24 mouse cellular contexts compared by ENCODE assay signal in the genomic region with DNA sequence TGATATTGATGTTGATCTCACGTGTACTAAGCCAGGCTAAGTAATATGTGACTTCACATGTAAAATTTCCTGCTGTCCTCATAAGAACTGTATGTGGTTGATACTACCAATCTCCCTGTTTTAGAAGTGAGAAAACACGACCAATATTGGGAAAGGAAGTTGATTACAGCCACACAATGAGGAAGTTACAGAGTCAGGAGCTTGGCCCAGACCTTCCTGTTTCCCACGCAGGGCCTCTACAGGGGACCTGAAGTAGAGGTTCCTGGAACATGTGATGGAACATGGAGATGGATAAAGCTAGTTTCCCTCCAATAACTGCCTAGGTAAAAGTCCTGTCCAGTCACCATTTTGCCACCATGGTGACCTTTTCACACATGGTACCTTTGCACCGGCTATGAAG.
A peak's percentile ranks its signal among the peaks of the same experiment; 100 is the strongest.
DNase-seq lines count a peak whose midpoint lies in the region; ATAC-seq and TF ChIP-seq lines count a peak whose summit lies in the region.
"Had no signal": no experiment of that assay in that cellular context is flagged by ENCODE, and none has a peak within 500 bp of the region (broad histone marks: within the 10 kb centered on the region; RNA-seq: fewer than 3 reads in every experiment).

No protein-coding gene starts in this region.

- DNase-seq in lung, postnatal 36 days = peak; percentile 34
- no peak for DNase-seq in lung, adult 2 months
- DNase-seq in hindbrain, embryonic 14.5 days (ENCODE audit: low spot score) = no peak
- DNase-seq in embryo, embryonic 9.5 days (ENCODE audit: extremely low spot score) = no peak
- DNase-seq: adrenal gland, postnatal 14 days; cerebellum, adult 2 months; cerebellum, postnatal 36 days; gastrocnemius, adult 2 months; kidney, adult 2 months; kidney, postnatal 14 days; left cerebral cortex, postnatal 4 days; liver, embryonic 13.5 days; thymus, postnatal 36 days had no signal

- 60% methylated on average over 4 of the region's 4 CpGs for WGBS in lung, adult 2 months
- WGBS in bone marrow, adult 2 months = 16% methylated on average over 4 of the region's 4 CpGs
- WGBS in hindbrain, embryonic 14.5 days = 87% methylated on average over 4 of the region's 4 CpGs

- TF ChIP-seq CTCF in lung, adult 2 months (IDR thresholded peaks at IDR 0.05; ENCODE audit: insufficient read depth, low read length) = no peak
- TF ChIP-seq CTCF in bone marrow, adult 2 months (IDR thresholded peaks at IDR 0.05; ENCODE audit: control insufficient read depth, insufficient read depth, low read length) = no peak

- H3K4me1 ChIP-seq in lung, adult 2 months (ENCODE audit: control insufficient read depth, insufficient read depth, low read length) = no peaks in the 10 kb centered on the region
- H3K4me1 ChIP-seq in bone marrow, adult 2 months (ENCODE audit: control insufficient read depth, insufficient read depth, low read length) = peaks cover 3% of the 10 kb centered on the region; the same call in 1 of the 2 replicates
- 0 out of 2 replicates have a peak, but pooled peaks cover 5% of the 10 kb centered on the region for H3K4me1 ChIP-seq in hindbrain, embryonic 14.5 days (replicated peaks; ENCODE audit: control insufficient read depth, insufficient read depth, low read length)
- H3K4me1 ChIP-seq: liver, embryonic 13.5 days had no signal

- no peak for TF ChIP-seq POLR2A in lung, adult 2 months (IDR thresholded peaks at IDR 0.05; ENCODE audit: borderline replicate concordance, extremely low read depth, low read depth, low read length)
- no peak for TF ChIP-seq POLR2A in bone marrow, adult 2 months (IDR thresholded peaks at IDR 0.05; ENCODE audit: borderline replicate concordance, control insufficient read depth, low read depth, low read length)

- H3K9me3 ChIP-seq in hindbrain, embryonic 14.5 days (ENCODE audit: control insufficient read depth, low read length) = no peaks in the 10 kb centered on the region
- H3K9me3 ChIP-seq: embryonic facial prominence, embryonic 10.5 days; heart, embryonic 15.5 days; hindbrain, embryonic 10.5 days; liver, embryonic 13.5 days; midbrain, embryonic 10.5 days; neural tube, embryonic 12.5 days had no signal

- H3K27me3 ChIP-seq in hindbrain, embryonic 14.5 days (ENCODE audit: control insufficient read depth, insufficient read depth, low read length) = no peaks in the 10 kb centered on the region
- H3K27me3 ChIP-seq: heart, embryonic 15.5 days; liver, embryonic 13.5 days; neural tube, embryonic 12.5 days had no signal

- H3K4me3 ChIP-seq in lung, adult 2 months (replicated peaks; ENCODE audit: extremely low read depth, low read depth, low read length) = no peak overlapping the region
- no peak overlapping the region for H3K4me3 ChIP-seq in bone marrow, adult 2 months (replicated peaks; ENCODE audit: control insufficient read depth, low read depth, low read length)
- no peak overlapping the region for H3K4me3 ChIP-seq in hindbrain, embryonic 14.5 days (replicated peaks; ENCODE audit: low read length)
- H3K4me3 ChIP-seq: embryonic facial prominence, embryonic 10.5 days; gastrocnemius, adult 2 months; heart, embryonic 15.5 days; hindbrain, embryonic 10.5 days; layer of hippocampus, adult 2 months; left cerebral cortex, adult 2 months; liver, embryonic 13.5 days; midbrain, embryonic 10.5 days; neural tube, embryonic 12.5 days had no signal

- no peak overlapping the region for H3K9ac ChIP-seq in hindbrain, embryonic 14.5 days
- H3K9ac ChIP-seq: heart, embryonic 15.5 days; liver, embryonic 13.5 days; neural tube, embryonic 12.5 days had no signal

- peak; percentile 93 for ATAC-seq in granulocyte monocyte progenitor cell, adult 5-6 weeks (replicated peaks; ENCODE audit: poor library complexity, severe bottlenecking)
- peak; percentile 78 for ATAC-seq in neutrophil, adult 5-6 weeks (ENCODE audit: extremely low read depth, insufficient number of reproducible peaks, low FRiP score, poor library complexity, severe bottlenecking)
- no peak for ATAC-seq in hindbrain, embryonic 14.5 days (ENCODE audit: low FRiP score)

- H3K27ac ChIP-seq in bone marrow, adult 2 months (ENCODE audit: control insufficient read depth, insufficient read depth, low read depth, low read length, poor library complexity) = peak overlapping the region; percentile 29; the same call in 1 of the 2 replicates
- H3K27ac ChIP-seq in hindbrain, embryonic 14.5 days = no peak overlapping the region
- H3K27ac ChIP-seq: embryonic facial prominence, embryonic 10.5 days; gastrocnemius, adult 2 months; heart, embryonic 15.5 days; hindbrain, embryonic 10.5 days; layer of hippocampus, adult 2 months; left cerebral cortex, adult 2 months; liver, embryonic 13.5 days; midbrain, embryonic 10.5 days; neural tube, embryonic 12.5 days; stomach, postnatal 0 days had no signal

- H3K4me2 ChIP-seq in hindbrain, embryonic 14.5 days (replicated peaks) = no peak overlapping the region
- H3K4me2 ChIP-seq: heart, embryonic 15.5 days; liver, embryonic 13.5 days; neural tube, embryonic 12.5 days had no signal

- H3K36me3 ChIP-seq in hindbrain, embryonic 14.5 days (replicated peaks; ENCODE audit: control insufficient read depth, insufficient read depth) = no peaks in the 10 kb centered on the region
- H3K36me3 ChIP-seq: embryonic facial prominence, embryonic 10.5 days; heart, embryonic 15.5 days; hindbrain, embryonic 10.5 days; liver, embryonic 13.5 days; midbrain, embryonic 10.5 days; neural tube, embryonic 12.5 days had no signal
